Mouse (Mus musculus): ENCODE measurements at regions not wholly inside any gene's neighbourhood (a gene's known extent, or its start where the extent isn't known, plus 50 kb on each side); places are given as distances from the start of the nearest gene placed in this dataset.

DNA sequence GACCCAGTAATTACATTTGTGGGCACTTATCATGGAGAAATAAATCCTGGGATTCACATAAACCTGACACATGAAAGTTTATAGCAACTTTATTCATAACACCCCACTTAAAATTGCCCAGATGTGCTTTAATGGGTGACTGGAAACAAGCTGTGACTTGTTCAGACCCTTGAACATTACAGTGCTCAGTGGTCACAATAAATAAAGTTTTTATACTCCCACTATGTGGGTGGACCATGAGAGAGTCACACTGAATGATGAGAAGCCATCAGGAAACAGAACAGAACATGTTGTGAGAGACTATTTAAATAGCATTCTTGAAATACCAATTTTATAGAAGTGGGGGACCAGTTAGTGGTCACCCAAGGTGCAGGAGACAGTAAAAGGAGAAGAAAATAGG is 588.1 kb downstream of the Hs3st4 start:
- Histone ChIP-seq H3K4me1 (ENCODE audit: control insufficient read depth in 1 of 2, insufficient read depth in 2 of 2, low read length in 2 of 2) (no peaks in the 10 kb centered on the region), H3K27me3 (ENCODE audit: control insufficient read depth in 1 of 2, insufficient read depth in 2 of 2, low read length in 2 of 2) (no peaks in the 10 kb centered on the region), H3K36me3 (ENCODE audit: control insufficient read depth in 1 of 2, insufficient read depth in 2 of 2, low read length in 2 of 2) (no peaks in the 10 kb centered on the region), H3K9me3 (replicated peaks; ENCODE audit: insufficient read depth, low read length) (no peaks in the 10 kb centered on the region), H3K27ac (ENCODE audit: control insufficient read depth, low read depth, low read length) (no peak overlapping the region), H3K79me2 (ENCODE audit: control insufficient read depth, insufficient read depth, low read length, poor library complexity) (no peaks in the 10 kb centered on the region), H3K4me3 (ENCODE audit: control insufficient read depth in 1 of 2, insufficient read depth in 1 of 2, low read depth in 2 of 2, low read length in 2 of 2) (no peak overlapping the region), H3K9ac (ENCODE audit: control insufficient read depth, low read depth, low read length, poor library complexity, severe bottlenecking) (no peak overlapping the region)
- DNase-seq (ENCODE audit: low read depth, low spot score), result no peak
- TF ChIP-seq ZMIZ1 (IDR thresholded peaks at IDR 0.05; ENCODE audit: low read depth, low read length), result no peak
- TF ChIP-seq EP300 (IDR thresholded peaks at IDR 0.05; ENCODE audit: low read depth in 1 of 2, low read length in 2 of 2), result no peak
- no peak for TF ChIP-seq POLR2AphosphoS2 (IDR thresholded peaks at IDR 0.05; ENCODE audit: low read length)
- TF ChIP-seq GATA1 (IDR thresholded peaks at IDR 0.05; ENCODE audit: low read depth, low read length), result no peak
- TF ChIP-seq POLR2AphosphoS5 (IDR thresholded peaks at IDR 0.05; ENCODE audit: borderline replicate concordance, low read depth, low read length), result no peak
- TF ChIP-seq CTCF (IDR thresholded peaks at IDR 0.05 in 2 of 3, conservative IDR thresholded peaks at IDR 0.05 in 1 of 3; ENCODE audit: control insufficient read depth in 1 of 3, insufficient read depth in 1 of 3, low read depth in 2 of 3, low read length in 3 of 3, poor library complexity in 1 of 3, severe bottlenecking in 1 of 3), result no peak
- TF ChIP-seq MEF2A (IDR thresholded peaks at IDR 0.05; ENCODE audit: extremely low read depth, insufficient replicate concordance, low read depth, low read length, poor library complexity, severe bottlenecking), result no peak
- TF ChIP-seq SIN3A (IDR thresholded peaks at IDR 0.05; ENCODE audit: low read length), result no peak
- TF ChIP-seq ZKSCAN1 (IDR thresholded peaks at IDR 0.05; ENCODE audit: low read depth, low read length), result no peak
- TF ChIP-seq POLR2A (IDR thresholded peaks at IDR 0.05; ENCODE audit: control insufficient read depth in 1 of 2, insufficient read depth in 1 of 2, low read depth in 1 of 2, low read length in 2 of 2, poor library complexity in 1 of 2), result no peak
- TF ChIP-seq TBP (IDR thresholded peaks at IDR 0.05; ENCODE audit: low read depth, low read length), result no peak

- Histone ChIP-seq H3K9ac (ENCODE audit: control insufficient read depth, low read depth, low read length, poor library complexity, severe bottlenecking) (no peak overlapping the region), H3K4me1 (ENCODE audit: control insufficient read depth in 1 of 2, insufficient read depth in 2 of 2, low read length in 2 of 2) (no peaks in the 10 kb centered on the region), H3K9me3 (replicated peaks; ENCODE audit: insufficient read depth, low read length) (no peaks in the 10 kb centered on the region), H3K4me3 (ENCODE audit: control insufficient read depth in 1 of 2, insufficient read depth in 1 of 2, low read depth in 2 of 2, low read length in 2 of 2) (no peak overlapping the region), H3K36me3 (ENCODE audit: control insufficient read depth in 1 of 2, insufficient read depth in 2 of 2, low read length in 2 of 2) (no peaks in the 10 kb centered on the region), H3K79me2 (ENCODE audit: control insufficient read depth, insufficient read depth, low read length, poor library complexity) (no peaks in the 10 kb centered on the region), H3K27ac (ENCODE audit: control insufficient read depth, low read depth, low read length) (no peak overlapping the region), H3K27me3 (ENCODE audit: control insufficient read depth in 1 of 2, insufficient read depth in 2 of 2, low read length in 2 of 2) (no peaks in the 10 kb centered on the region)
- DNase-seq (ENCODE audit: low read depth, low spot score), result no peak
- TF ChIP-seq GATA1 (IDR thresholded peaks at IDR 0.05; ENCODE audit: low read depth, low read length), result no peak
- TF ChIP-seq MAZ (IDR thresholded peaks at IDR 0.05; ENCODE audit: low read depth, low read length), result no peak
- no peak for TF ChIP-seq POLR2AphosphoS2 (IDR thresholded peaks at IDR 0.05; ENCODE audit: low read length)
- TF ChIP-seq CHD2 (IDR thresholded peaks at IDR 0.05; ENCODE audit: low read length), result no peak
- no peak for TF ChIP-seq MXI1 (IDR thresholded peaks at IDR 0.05; ENCODE audit: low read depth, low read length)
- TF ChIP-seq NRF1 (IDR thresholded peaks at IDR 0.05; ENCODE audit: insufficient read depth, low read depth, low read length, poor library complexity, severe bottlenecking), result no peak
- TF ChIP-seq BHLHE40 (IDR thresholded peaks at IDR 0.05; ENCODE audit: borderline replicate concordance, low read depth, low read length), result no peak
- TF ChIP-seq USF2 (IDR thresholded peaks at IDR 0.05; ENCODE audit: borderline replicate concordance in 1 of 2, insufficient read depth in 1 of 2, low read depth in 1 of 2, low read length in 2 of 2), result no peak
- TF ChIP-seq USF1 (IDR thresholded peaks at IDR 0.05; ENCODE audit: low read depth, low read length), result no peak
- no peak for TF ChIP-seq ETS1 (IDR thresholded peaks at IDR 0.05; ENCODE audit: low read depth, low read length)
- TF ChIP-seq POLR2AphosphoS5 (IDR thresholded peaks at IDR 0.05; ENCODE audit: borderline replicate concordance, low read depth, low read length), result no peak
- TF ChIP-seq MYC (IDR thresholded peaks at IDR 0.05; ENCODE audit: low read depth, low read length), result no peak
Observed at GRCm38 (mm10) chr7:124573666-124574065, 591.0 kb downstream of the Hs3st4 start.

Data from MEL (cell line).